ENCODE assay signal across 8 mouse cellular contexts in the genomic region with DNA sequence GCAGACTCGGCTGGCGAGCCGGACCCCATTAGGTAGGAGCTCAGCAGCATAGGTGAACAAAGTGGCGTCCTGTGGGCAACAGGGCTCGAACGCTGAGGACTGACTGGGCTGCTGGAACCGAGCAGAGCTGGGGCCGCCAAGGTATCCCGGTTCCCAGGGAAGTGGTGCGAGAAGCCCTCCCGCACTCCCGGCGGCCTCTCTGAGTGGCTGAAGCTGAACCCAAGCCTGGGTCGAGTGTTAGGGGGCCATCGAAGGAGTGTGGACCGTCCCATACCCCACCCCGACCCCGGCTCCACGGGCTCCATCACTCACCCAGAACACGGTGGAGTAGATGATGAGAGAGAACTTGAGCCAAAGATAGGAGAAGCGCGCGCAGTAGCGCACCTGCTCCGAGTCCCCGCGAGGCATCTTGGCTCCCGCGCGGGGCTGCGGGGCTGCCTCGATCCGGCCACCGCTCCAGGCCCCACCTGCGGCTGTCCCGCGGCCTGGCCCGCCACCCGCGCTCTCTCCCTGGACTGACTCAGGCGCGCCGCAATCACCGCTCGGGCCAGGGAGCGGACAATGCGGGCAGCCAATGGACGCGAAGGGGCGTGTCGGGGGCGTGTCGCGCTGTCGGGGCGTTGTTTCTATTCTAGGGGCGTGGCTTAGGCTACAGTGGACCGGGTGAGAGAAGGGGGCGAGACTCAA. TPM values are rescaled to one million over a fixed set of nuclear protein-coding genes. Genes with fewer than 3 reads are reported as not detected.
DNase-seq lines count a peak whose midpoint lies in the region; ATAC-seq lines count a peak whose summit lies in the region.

TSS of gene Tspan15 (minus strand) at position 544 of the 687 bp plus-strand sequence.

- H3K27me3 ChIP-seq in forebrain, embryonic 10.5 days (ENCODE audit: poor library complexity, severe bottlenecking) = peaks cover 40% of the 10 kb centered on the region
- H3K27me3 ChIP-seq in heart, embryonic 14.5 days (ENCODE audit: control insufficient read depth, insufficient read depth, low read length) = no peaks in the 10 kb centered on the region
- peaks cover 13% of the 10 kb centered on the region for H3K27me3 ChIP-seq in liver, embryonic 12.5 days (replicated peaks)
- no peaks in the 10 kb centered on the region for H3K27me3 ChIP-seq in stomach, embryonic 15.5 days (replicated peaks)

- H3K9me3 ChIP-seq in forebrain, embryonic 10.5 days = no peaks in the 10 kb centered on the region
- no peaks in the 10 kb centered on the region for H3K9me3 ChIP-seq in heart, embryonic 14.5 days (ENCODE audit: control insufficient read depth, low read length)
- H3K9me3 ChIP-seq in liver, embryonic 12.5 days (replicated peaks) = no peaks in the 10 kb centered on the region
- H3K9me3 ChIP-seq in stomach, embryonic 15.5 days = no peaks in the 10 kb centered on the region

- ATAC-seq in heart, embryonic 14.5 days (ENCODE audit: insufficient number of reproducible peaks, insufficient read depth, low FRiP score, low read depth) = peak; percentile 96
- ATAC-seq in liver, embryonic 12.5 days = peak; percentile 88
- ATAC-seq in stomach, embryonic 15.5 days (ENCODE audit: insufficient read depth, low FRiP score, low read depth) = peak; percentile 93

- H3K4me1 ChIP-seq in forebrain, embryonic 10.5 days = peaks cover 29% of the 10 kb centered on the region
- peaks cover 4 to 5% of the 10 kb centered on the region in 2 experiments; a peak in 2 of 4 replicates for H3K4me1 ChIP-seq in heart, embryonic 14.5 days (ENCODE audit: control insufficient read depth in 2 of 2, insufficient read depth in 2 of 2, low read length in 2 of 2)
- H3K4me1 ChIP-seq in liver, embryonic 12.5 days = peaks cover 86% of the 10 kb centered on the region
- H3K4me1 ChIP-seq in stomach, embryonic 15.5 days = peaks cover 20% of the 10 kb centered on the region; the same call in 1 of the 2 replicates

- H3K9ac ChIP-seq in heart, embryonic 14.5 days (ENCODE audit: low read length) = peak within 1 kb of the TSS; percentile 70
- peak within 1 kb of the TSS; percentile 70 for H3K9ac ChIP-seq in liver, embryonic 12.5 days
- peak within 1 kb of the TSS; percentile 67 for H3K9ac ChIP-seq in stomach, embryonic 15.5 days

- peak within 1 kb of the TSS; percentile 99 for H3K4me2 ChIP-seq in heart, embryonic 14.5 days (ENCODE audit: low read length)
- H3K4me2 ChIP-seq in liver, embryonic 12.5 days = peak within 1 kb of the TSS; percentile 98
- peak within 1 kb of the TSS; percentile 96 for H3K4me2 ChIP-seq in stomach, embryonic 15.5 days

- no peaks in the 10 kb centered on the region for H3K36me3 ChIP-seq in forebrain, embryonic 10.5 days (replicated peaks)
- no peaks in the 10 kb centered on the region for H3K36me3 ChIP-seq in heart, embryonic 14.5 days (ENCODE audit: control insufficient read depth, insufficient read depth, low read length)
- H3K36me3 ChIP-seq in liver, embryonic 12.5 days = no peaks in the 10 kb centered on the region
- H3K36me3 ChIP-seq in stomach, embryonic 15.5 days = no peaks in the 10 kb centered on the region

- peak; percentile 54 for DNase-seq in CD4-positive helper T cell, adult 2 months (ENCODE audit: low read depth, low spot score)
- DNase-seq in c-Kit-positive CD71-negative TER-119-negative erythroid progenitor cells, embryonic 14.5 days (ENCODE audit: low read depth) = peak; percentile 76
- DNase-seq in forebrain, embryonic 10.5 days (ENCODE audit: extremely low spot score, low spot score) = peak; percentile 98
- peak; percentile 97 for DNase-seq in kidney, postnatal 14 days
- peak; percentile 100 for DNase-seq in neural tube, embryonic 10.5 days (ENCODE audit: extremely low spot score, low spot score)

- peak within 1 kb of the TSS; percentile 87 for H3K27ac ChIP-seq in forebrain, embryonic 10.5 days
- H3K27ac ChIP-seq in heart, embryonic 14.5 days (replicated peaks in 1 of 2; ENCODE audit: control insufficient read depth in 1 of 2, insufficient read depth in 1 of 2, low read depth in 2 of 2, low read length in 2 of 2) = no peak within 1 kb of the TSS
- H3K27ac ChIP-seq in liver, embryonic 12.5 days = peak within 1 kb of the TSS; percentile 52; the same call in 1 of the 2 replicates
- peak within 1 kb of the TSS; percentile 6; the same call in 1 of the 2 replicates for H3K27ac ChIP-seq in stomach, embryonic 15.5 days

- H3K4me3 ChIP-seq in forebrain, embryonic 10.5 days = peak within 1 kb of the TSS; percentile 80
- H3K4me3 ChIP-seq in heart, embryonic 14.5 days (ENCODE audit: control insufficient read depth in 1 of 2, insufficient read depth in 1 of 2, low read depth in 1 of 2, low read length in 2 of 2) = peak within 1 kb of the TSS; percentile 60
- H3K4me3 ChIP-seq in liver, embryonic 12.5 days = peak within 1 kb of the TSS; percentile 67
- H3K4me3 ChIP-seq in stomach, embryonic 15.5 days (replicated peaks) = peak within 1 kb of the TSS; percentile 68

- under 1% methylated on average over 59 of the region's 59 CpGs for WGBS in forebrain, embryonic 10.5 days
- WGBS in heart, embryonic 14.5 days = under 1% methylated on average over 59 of the region's 59 CpGs
- 2% methylated on average over 59 of the region's 59 CpGs for WGBS in liver, embryonic 12.5 days (ENCODE audit: insufficient replicate concordance)
- whole genome bisulfite sequencing in stomach, embryonic 15.5 days = under 1% methylated on average over 59 of the region's 59 CpGs

RNA-seq across cellular contexts. Expression of gene Tspan15, which starts in this region (rescaled TPM):
- polyA plus RNA-seq in forebrain, embryonic 10.5 days (2016; fragmentation: Nextera tagmentation; extraction: Ambion mirVana) = 20.3 and 21.9 TPM in 2 replicates
- polyA plus RNA-seq in heart, embryonic 14.5 days (2014; fragmentation: Nextera tagmentation; extraction: Ambion mirVana) = 4.8 and 5.1 TPM in 2 replicates
- polyA plus RNA-seq in liver, embryonic 12.5 days (2016; fragmentation: Nextera tagmentation; extraction: Ambion mirVana) = 8.9 and 11.6 TPM in 2 replicates
- 57.6 and 58.4 TPM in 2 replicates for polyA plus RNA-seq in stomach, embryonic 15.5 days (2015; fragmentation: Nextera tagmentation; extraction: Ambion mirVana)

Comparison
In these comparisons a context has a peak if more than half of its experiments do, and no peak if none do; other contexts are left out.
1. H3K27ac ChIP-seq: peak in forebrain, embryonic 10.5 days (single experiment), liver, embryonic 12.5 days (single experiment) and stomach, embryonic 15.5 days (single experiment); none in heart, embryonic 14.5 days (0 of 2).
2. Peak in every context shown above with its lines, with median percentiles within 50 percentile points of each other: DNase-seq, H3K4me3 ChIP-seq, ATAC-seq, H3K4me2 ChIP-seq and H3K9ac ChIP-seq.